Mouse (Mus musculus) stomach, embryonic 16.5 days (tissue): ENCODE measurements around the gene Sfxn5. TPM values are rescaled to one million over a fixed set of nuclear protein-coding genes. Genes with fewer than 3 reads are reported as not detected.

Experiments used
- ATAC-seq: fragments of 200-750 bp; cut with Nextera tagmentation; 2 replicates; pipeline ENCODE4 v1.8.0; 2017; ENCODE audit warnings: moderate number of reproducible peaks, moderate TSS enrichment; ENCODE audit not compliant: insufficient read depth, low FRiP score
- H3K27ac ChIP-seq: fragments of 300-500 bp; sonication (generic); 2 replicates; pipeline ENCODE4 v1.5.1; 2014; ENCODE audit warnings: low read length
- H3K27me3 ChIP-seq: fragments of 300-500 bp; sonication (generic); 2 replicates; pipeline ENCODE4 v1.6.1; 2014; ENCODE audit warnings: low read length, control low read depth, mixed read lengths; ENCODE audit not compliant: control insufficient read depth, insufficient read depth
- H3K36me3 ChIP-seq: fragments of 300-500 bp; sonication (generic); 2 replicates; pipeline ENCODE4 v1.6.1; 2014; ENCODE audit warnings: low read length; ENCODE audit not compliant: control insufficient read depth, insufficient read depth
- H3K4me1 ChIP-seq: fragments of 300-500 bp; sonication (generic); 2 replicates; pipeline ENCODE4 v1.6.1; 2014; ENCODE audit warnings: low read length, control low read depth, mixed read lengths; ENCODE audit not compliant: control insufficient read depth, insufficient read depth
- H3K4me2 ChIP-seq: fragments of 300-500 bp; sonication (generic); 2 replicates; pipeline ENCODE4 v1.6.1; 2014; ENCODE audit warnings: low read depth, low read length, mixed read lengths
- H3K4me3 ChIP-seq: fragments of 300-500 bp; sonication (generic); replicated peaks from 2 replicates; pipeline ENCODE4 v1.5.1; 2014; ENCODE audit warnings: mild to moderate bottlenecking, low read length
- H3K9ac ChIP-seq: fragments of 300-500 bp; sonication (generic); 2 replicates; pipeline ENCODE4 v1.6.1; 2014; ENCODE audit warnings: low read length
- H3K9me3 ChIP-seq: fragments of 300-500 bp; sonication (generic); replicated peaks from 2 replicates; pipeline ENCODE4 v1.6.1; 2016; ENCODE audit warnings: low read length, control low read depth; ENCODE audit not compliant: control insufficient read depth
- WGBS: fragments of 180-500 bp; shearing (Covaris S2); extraction: QIAGEN DNeasy Blood & Tissue Kit; methylation state at CpG from one replicate; pipeline ENCODE4 v1.1.7; 2014; 5-methylcytosine and 5-hydroxymethylcytosine counted together
- polyA plus RNA-seq: library from polyadenylated mRNA; unstranded; fragments of >200 nt; fragmentation: Nextera tagmentation; extraction: Ambion mirVana; gene quantifications from 2 replicates; pipeline ENCODE4 v1.2.1, GENCODE M21; 2015

The Sfxn5 gene
- polyA plus RNA-seq, 1 experiment from 2014 or later, result 11.0 TPM

- Histone ChIP-seq H3K4me2 (no peak overlapping the region), H3K27me3 (no peaks in the 10 kb centered on the region), H3K9ac (no peak overlapping the region), H3K4me3 (no peak overlapping the region), H3K36me3 (no peaks in the 10 kb centered on the region), H3K27ac (no peak overlapping the region), H3K9me3 (no peaks in the 10 kb centered on the region), H3K4me1 (peaks cover 7% of the 10 kb centered on the region; the same call in 1 of the 2 replicates)
- WGBS, result 62% methylated on average over 15 of the region's 15 CpGs
- ATAC-seq, result no peak
These were observed 108.8 kb downstream of the Sfxn5 start for GRCm38 (mm10) chr6:85224442-85224891.

- H3K9me3 ChIP-seq, result no peaks in the 10 kb centered on the region
- H3K4me3 ChIP-seq, result no peak overlapping the region
- no peak overlapping the region; the same call in 1 of the 2 replicates for H3K9ac ChIP-seq
- H3K36me3 ChIP-seq, result no peaks in the 10 kb centered on the region
- H3K27me3 ChIP-seq, result no peaks in the 10 kb centered on the region
- no peak for ATAC-seq
- 60% methylated on average over 14 of the region's 14 CpGs for WGBS
- H3K4me1 ChIP-seq, result peaks cover 7% of the 10 kb centered on the region; the same call in 1 of the 2 replicates
- H3K4me2 ChIP-seq, result no peak overlapping the region
- H3K27ac ChIP-seq, result no peak overlapping the region
These were observed 109.6 kb downstream of the Sfxn5 start for GRCm38 (mm10) chr6:85223498-85224150.

- Histone ChIP-seq H3K4me3 (no peak overlapping the region), H3K9ac (no peak overlapping the region), H3K9me3 (no peaks in the 10 kb centered on the region), H3K27me3 (no peaks in the 10 kb centered on the region), H3K36me3 (no peaks in the 10 kb centered on the region), H3K4me1 (peaks cover 7% of the 10 kb centered on the region; the same call in 1 of the 2 replicates), H3K4me2 (no peak overlapping the region), H3K27ac (no peak overlapping the region)
- no peak for ATAC-seq
- 82% methylated on average over 10 of the region's 10 CpGs for WGBS
These were observed 110.7 kb downstream of the Sfxn5 start for GRCm38 (mm10) chr6:85222551-85222950.

- H3K36me3 ChIP-seq, result no peaks in the 10 kb centered on the region
- H3K27ac ChIP-seq, result no peak overlapping the region
- no peaks in the 10 kb centered on the region for H3K9me3 ChIP-seq
- H3K27me3 ChIP-seq, result no peaks in the 10 kb centered on the region
- ATAC-seq, result peak; percentile 45; the same call in 1 of the 2 replicates
- no peak overlapping the region for H3K4me2 ChIP-seq
- WGBS, result 25% methylated on average over 4 of the region's 4 CpGs
- peaks cover 7% of the 10 kb centered on the region; the same call in 1 of the 2 replicates for H3K4me1 ChIP-seq
- no peak overlapping the region for H3K4me3 ChIP-seq
- H3K9ac ChIP-seq, result no peak overlapping the region
These were observed 112.3 kb downstream of the Sfxn5 start for GRCm38 (mm10) chr6:85220917-85221316.

GRCm38 (mm10) chr6:85219706-85220105, 113.5 kb downstream of the Sfxn5 start:
- Histone ChIP-seq H3K4me3 (no peak overlapping the region), H3K36me3 (no peaks in the 10 kb centered on the region), H3K27me3 (no peaks in the 10 kb centered on the region), H3K9me3 (no peaks in the 10 kb centered on the region), H3K4me1 (peaks cover 7% of the 10 kb centered on the region; the same call in 1 of the 2 replicates), H3K27ac (no peak overlapping the region), H3K4me2 (no peak overlapping the region), H3K9ac (no peak overlapping the region)
- 91% methylated on average over 11 of the region's 11 CpGs for WGBS
- no peak for ATAC-seq

- peaks cover 7% of the 10 kb centered on the region; the same call in 1 of the 2 replicates for H3K4me1 ChIP-seq
- H3K9me3 ChIP-seq, result no peaks in the 10 kb centered on the region
- H3K27me3 ChIP-seq, result no peaks in the 10 kb centered on the region
- no peak overlapping the region for H3K9ac ChIP-seq
- WGBS, result 42% methylated on average over 5 of the region's 5 CpGs
- H3K27ac ChIP-seq, result no peak overlapping the region
- H3K4me2 ChIP-seq, result no peak overlapping the region
- no peak overlapping the region for H3K4me3 ChIP-seq
- H3K36me3 ChIP-seq, result no peaks in the 10 kb centered on the region
- no peak for ATAC-seq
These were observed 114.4 kb downstream of the Sfxn5 start for GRCm38 (mm10) chr6:85218684-85219445.

GRCm38 (mm10) chr6:85218251-85218650, 115.0 kb downstream of the Sfxn5 start:
- no peak for ATAC-seq
- no peak overlapping the region for H3K4me3 ChIP-seq
- H3K4me1 ChIP-seq, result peaks cover 7% of the 10 kb centered on the region; the same call in 1 of the 2 replicates
- H3K36me3 ChIP-seq, result no peaks in the 10 kb centered on the region
- H3K9ac ChIP-seq, result no peak overlapping the region
- 62% methylated on average over 4 of the region's 4 CpGs for whole genome bisulfite sequencing
- no peaks in the 10 kb centered on the region for H3K9me3 ChIP-seq
- H3K4me2 ChIP-seq, result no peak overlapping the region
- H3K27ac ChIP-seq, result no peak overlapping the region
- no peaks in the 10 kb centered on the region for H3K27me3 ChIP-seq

GRCm38 (mm10) chr6:85210686-85211085, 122.5 kb downstream of the Sfxn5 start:
- no peak overlapping the region for H3K27ac ChIP-seq
- no peak for ATAC-seq

More at GRCm38 (mm10) chr6:85210686-85211085, 122.5 kb downstream of the Sfxn5 start:
- no peak overlapping the region for H3K4me3 ChIP-seq
- no peaks in the 10 kb centered on the region for H3K27me3 ChIP-seq
- no peak overlapping the region for H3K9ac ChIP-seq
- no peak overlapping the region for H3K4me2 ChIP-seq
- no peaks in the 10 kb centered on the region for H3K36me3 ChIP-seq
- H3K9me3 ChIP-seq, result no peaks in the 10 kb centered on the region
- H3K4me1 ChIP-seq, result 0 out of 2 replicates have a peak, but pooled peaks cover 4% of the 10 kb centered on the region
- 25% methylated on average over 1 of the region's 1 CpGs for WGBS
